Mouse (Mus musculus) hindbrain, postnatal 0 days (tissue): ENCODE measurements around the gene Gm45713. TPM values are rescaled to one million over a fixed set of nuclear protein-coding genes. Genes with fewer than 3 reads are reported as not detected.
A peak's percentile ranks its signal among the peaks of the same experiment; 100 is the strongest.

ENCODE experiments used
- ATAC-seq: fragments of 200-750 bp; cut with Nextera tagmentation; 2 replicates; pipeline ENCODE4 v1.8.0; 2017; ENCODE audit warnings: mild to moderate bottlenecking, moderate TSS enrichment, moderate library complexity
- DNase-seq: peaks from one replicate; pipeline ENCODE4 v3.0.0-alpha.2; 2015; ENCODE audit warnings: low spot score
- H3K27ac ChIP-seq: fragments of 300-500 bp; sonication (generic); 2 replicates; pipeline ENCODE4 v1.5.1; 2014; ENCODE audit warnings: mild to moderate bottlenecking
- H3K27me3 ChIP-seq: fragments of 300-500 bp; sonication (generic); 2 replicates; pipeline ENCODE4 v1.6.1; 2014; ENCODE audit warnings: low read length, mixed read lengths; ENCODE audit not compliant: insufficient read depth
- H3K36me3 ChIP-seq: fragments of 300-500 bp; sonication (generic); 2 replicates; pipeline ENCODE4 v1.6.1; 2014; ENCODE audit warnings: low read length, mixed read lengths; ENCODE audit not compliant: insufficient read depth
- H3K4me1 ChIP-seq: fragments of 300-500 bp; sonication (generic); 2 replicates; pipeline ENCODE4 v1.6.1; 2014; ENCODE audit warnings: antibody characterized with exemption, low read length, mixed read lengths; ENCODE audit not compliant: insufficient read depth
- H3K4me2 ChIP-seq: fragments of 300-500 bp; sonication (generic); 2 replicates; pipeline ENCODE4 v1.6.1; 2014; ENCODE audit warnings: low read depth, mild to moderate bottlenecking, low read length, moderate library complexity, mixed read lengths
- H3K4me3 ChIP-seq: fragments of 300-500 bp; sonication (generic); 2 replicates; pipeline ENCODE4 v1.5.1; 2014; ENCODE audit warnings: low read length
- H3K9ac ChIP-seq: fragments of 300-500 bp; sonication (generic); replicated peaks from 2 replicates; pipeline ENCODE4 v1.6.1; 2014; ENCODE audit warnings: mild to moderate bottlenecking, low read length, moderate library complexity, mixed read lengths
- H3K9me3 ChIP-seq: fragments of 300-500 bp; sonication (generic); 2 replicates; pipeline ENCODE4 v1.6.1; 2016; ENCODE audit warnings: low read length, mixed read lengths
- CTCF ChIP-seq: IDR thresholded peaks from 2 replicates; pipeline ENCODE4 v1.5.1; 2016; ENCODE audit warnings: antibody characterized with exemption, control low read depth, low read depth
- WGBS: fragments of 180-500 bp; shearing (Covaris S2); extraction: QIAGEN DNeasy Blood & Tissue Kit; methylation state at CpG from one replicate; pipeline ENCODE4 v1.1.7; 2014; 5-methylcytosine and 5-hydroxymethylcytosine counted together
- microRNA counts: library from miRNA; unstranded; fragments of <30 nt; microRNA quantifications from one replicate; lab custom pipeline; 2015
- microRNA-seq, 2 experiments: library from miRNA; unstranded; fragments of <30 nt; microRNA quantifications; one replicate each; pipeline ENCODE4; 2016
- polyA plus RNA-seq: library from polyadenylated mRNA; unstranded; fragments of >200 nt; fragmentation: Nextera tagmentation; extraction: Ambion mirVana; gene quantifications from 2 replicates; pipeline ENCODE4 v1.2.1, GENCODE M21; 2015
- total RNA-seq: library from RNA; depleted of rRNA; stranded (reverse); fragments of >200 nt; gene quantifications from 2 replicates; pipeline ENCODE4 v1.2.3, GENCODE M21; 2014; rRNA removed

Gene Gm45713
- total and polyA plus RNA-seq, 2 experiments from 2014 or later: 0.15 TPM; not detected in 1

DNA sequence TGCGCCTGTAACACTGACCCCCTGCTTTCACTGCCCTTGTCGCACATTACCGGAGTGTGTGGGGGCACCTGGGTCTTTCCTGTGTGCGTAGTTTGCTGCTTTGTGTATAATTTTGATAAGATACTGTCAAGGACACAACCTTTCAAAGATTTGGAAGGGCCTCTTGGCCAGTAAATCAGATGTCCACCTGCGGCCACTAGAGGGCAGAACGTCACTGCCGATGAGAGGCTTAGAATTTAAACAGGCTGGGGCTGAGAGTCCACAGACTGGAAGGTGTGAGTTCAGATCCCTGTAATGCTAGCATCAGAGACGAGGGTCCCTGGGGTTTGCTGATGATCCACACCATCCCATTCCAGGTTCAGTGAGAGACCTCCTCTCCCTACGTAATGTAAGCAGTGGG, 57.5 kb downstream of the Gm45713 start:
- Histone ChIP-seq H3K9me3 (no peaks in the 10 kb centered on the region), H3K4me3 (no peak overlapping the region), H3K4me2 (no peak overlapping the region), H3K27me3 (no peaks in the 10 kb centered on the region), H3K9ac (no peak overlapping the region), H3K36me3 (peaks cover 21% of the 10 kb centered on the region), H3K4me1 (no peaks in the 10 kb centered on the region), H3K27ac (no peak overlapping the region)
- DNase-seq: peak; percentile 79
- no peak for ATAC-seq
- WGBS: 39% methylated on average over 9 of the region's 9 CpGs
- TF ChIP-seq CTCF: peak; percentile 83

DNA sequence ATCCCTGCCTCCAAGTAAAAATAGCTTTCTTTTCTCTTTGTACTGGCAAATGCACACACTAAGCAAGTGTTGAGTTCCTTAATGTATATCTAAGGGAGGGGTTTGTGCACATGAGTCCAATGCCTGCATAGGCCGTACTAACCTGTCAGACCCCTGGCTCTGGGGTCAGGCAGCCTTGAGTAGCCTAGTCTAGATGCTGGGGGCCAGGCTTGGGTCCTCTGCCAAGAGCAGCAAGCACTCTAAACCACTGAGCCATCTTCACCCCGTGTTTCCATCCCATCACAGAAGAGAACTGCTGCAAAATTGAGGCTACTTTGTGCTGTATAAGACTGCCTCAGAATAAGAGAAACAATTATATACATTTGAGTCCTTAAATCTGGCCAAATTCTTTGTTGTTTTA, 58.2 kb downstream of the Gm45713 start:
- Histone ChIP-seq H3K4me1 (no peaks in the 10 kb centered on the region), H3K27me3 (no peaks in the 10 kb centered on the region), H3K4me2 (no peak overlapping the region), H3K27ac (no peak overlapping the region), H3K4me3 (no peak overlapping the region), H3K9me3 (no peaks in the 10 kb centered on the region), H3K9ac (no peak overlapping the region), H3K36me3 (peaks cover 22% of the 10 kb centered on the region)
- no peak for TF ChIP-seq CTCF
- 93% methylated on average over 2 of the region's 2 CpGs for WGBS
- DNase-seq (no peak), ATAC-seq (no peak)

DNA sequence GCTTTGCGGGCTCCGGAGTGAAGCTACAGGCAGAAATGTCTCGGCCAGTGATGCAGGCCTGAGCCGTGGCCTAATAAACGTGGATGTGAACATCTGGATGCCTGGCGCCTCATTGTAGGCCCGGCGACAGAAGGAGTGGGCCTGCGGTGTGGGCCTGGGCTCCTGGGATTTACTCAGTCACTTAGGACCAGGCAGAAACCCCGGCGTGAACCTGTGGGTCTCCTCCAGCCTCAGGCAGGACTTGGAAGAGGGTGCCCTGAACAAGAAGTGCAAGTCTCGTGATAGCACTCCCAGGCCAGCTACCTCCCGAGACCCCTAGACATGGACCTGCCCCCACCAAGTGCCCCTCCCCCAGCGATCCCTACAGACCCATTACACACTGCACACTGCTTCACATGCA, 58.7 kb downstream of the Gm45713 start:
- Histone ChIP-seq H3K4me3 (no peak overlapping the region), H3K9me3 (no peaks in the 10 kb centered on the region), H3K27me3 (no peaks in the 10 kb centered on the region), H3K4me2 (no peak overlapping the region), H3K4me1 (no peaks in the 10 kb centered on the region), H3K27ac (no peak overlapping the region), H3K36me3 (peaks cover 22% of the 10 kb centered on the region), H3K9ac (no peak overlapping the region)
- DNase-seq (no peak), ATAC-seq (no peak)
- WGBS: 86% methylated on average over 14 of the region's 14 CpGs
- no peak for TF ChIP-seq CTCF

DNA sequence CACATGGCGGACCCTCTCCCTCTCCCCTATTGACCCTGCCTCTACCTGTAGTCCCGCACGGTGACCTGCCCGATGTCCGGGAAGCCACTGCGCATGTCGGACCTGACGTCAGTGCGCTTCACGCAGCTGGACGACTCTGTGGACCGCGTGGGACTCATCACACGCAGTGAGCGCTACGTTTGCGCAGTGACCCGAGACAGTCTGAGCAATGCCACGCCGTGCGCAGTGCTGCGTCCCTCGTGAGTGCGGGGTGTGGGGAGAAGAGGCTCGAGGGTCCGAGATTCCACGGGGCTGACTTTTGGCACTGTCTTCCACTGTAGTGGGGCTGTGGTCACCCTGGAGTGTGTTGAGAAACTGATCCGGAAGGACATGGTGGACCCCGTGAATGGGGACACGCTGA, 59.5 kb downstream of the Gm45713 start:
- H3K9ac ChIP-seq: no peak overlapping the region
- DNase-seq: no peak
- no peak for TF ChIP-seq CTCF
- no peak overlapping the region for H3K4me2 ChIP-seq
- H3K27me3 ChIP-seq: no peaks in the 10 kb centered on the region
- peaks cover 22% of the 10 kb centered on the region for H3K36me3 ChIP-seq
- H3K9me3 ChIP-seq: no peaks in the 10 kb centered on the region
- 90% methylated on average over 30 of the region's 30 CpGs for WGBS
- H3K27ac ChIP-seq: no peak overlapping the region
- no peak overlapping the region for H3K4me3 ChIP-seq
- ATAC-seq: no peak
- no peaks in the 10 kb centered on the region for H3K4me1 ChIP-seq

MicroRNAs encoded within 50 kb of the gene (microRNA counts, 519-probe panel; counts per million panel counts)
- microRNA mmu-miR-150 (lab: Ali Mortazavi, UCI): 4,253 counts per million, percentile 74 among the panel's probes with 10 or more counts

Small RNAs within 50 kb of the gene (microRNA-seq; reads per million reads assigned to microRNA genes)
- gene Mir150 (219 to 331 reads per million in 2 experiments), gene Mir5121 (10.9 to 14.3 reads per million in 2 experiments), gene Mir7055 (0 reads per million in 2 experiments)

Other genes starting within 250 kb of the Gm45713 start
Only the 30 nearest of the 33 such genes appear.
- 251 and 255 TPM in 2 replicates for gene Ap2a1, start 206.7 kb downstream of the Gm45713 start, total RNA-seq
- 113 and 115 TPM in 2 replicates for gene Ap2a1, start 206.7 kb downstream of the Gm45713 start, polyA plus RNA-seq
- gene Tsks, start 193.0 kb downstream of the Gm45713 start, total RNA-seq: not detected in 2 replicates
- gene Tsks, start 193.0 kb downstream of the Gm45713 start, polyA plus RNA-seq: 0.25 and 0.40 TPM in 2 replicates
- gene Cpt1c, start 161.4 kb downstream of the Gm45713 start, total RNA-seq: 99.4 and 105 TPM in 2 replicates
- gene Cpt1c, start 161.4 kb downstream of the Gm45713 start, polyA plus RNA-seq: 48.7 and 50.7 TPM in 2 replicates
- 215 and 251 TPM in 2 replicates for gene Prmt1, start 149.7 kb downstream of the Gm45713 start, total RNA-seq
- gene Prmt1, start 149.7 kb downstream of the Gm45713 start, polyA plus RNA-seq: 470 and 531 TPM in 2 replicates
- 42.2 and 48.6 TPM in 2 replicates for gene Irf3, start 138.6 kb downstream of the Gm45713 start, total RNA-seq
- 31.5 and 33.7 TPM in 2 replicates for gene Irf3, start 138.6 kb downstream of the Gm45713 start, polyA plus RNA-seq
- 7.2 and 15.0 TPM in 2 replicates for gene Bcl2l12, start 137.5 kb downstream of the Gm45713 start, total RNA-seq
- gene Bcl2l12, start 137.5 kb downstream of the Gm45713 start, polyA plus RNA-seq: 13.0 and 13.6 TPM in 2 replicates
- gene Scaf1, start 119.9 kb downstream of the Gm45713 start, total RNA-seq: 76.7 and 77.7 TPM in 2 replicates
- gene Scaf1, start 119.9 kb downstream of the Gm45713 start, polyA plus RNA-seq: 40.7 and 45.6 TPM in 2 replicates
- gene Rras, start 118.3 kb downstream of the Gm45713 start, total RNA-seq: 8.4 and 18.6 TPM in 2 replicates
- gene Rras, start 118.3 kb downstream of the Gm45713 start, polyA plus RNA-seq: 15.8 and 16.9 TPM in 2 replicates
- 14.0 and 18.1 TPM in 2 replicates for gene Prr12, start 83.3 kb downstream of the Gm45713 start, total RNA-seq
- gene Prr12, start 83.3 kb downstream of the Gm45713 start, polyA plus RNA-seq: 7.5 and 9.2 TPM in 2 replicates
- gene Nosip, start 73.8 kb downstream of the Gm45713 start, total RNA-seq: 72.9 and 83.1 TPM in 2 replicates
- gene Nosip, start 73.8 kb downstream of the Gm45713 start, polyA plus RNA-seq: 64.5 and 67.4 TPM in 2 replicates
- 10.5 and 12.4 TPM in 2 replicates for gene Prrg2, start 73.6 kb downstream of the Gm45713 start, total RNA-seq
- 15.3 and 17.2 TPM in 2 replicates for gene Prrg2, start 73.6 kb downstream of the Gm45713 start, polyA plus RNA-seq
- 42.9 and 45.1 TPM in 2 replicates for gene Rcn3, start 44.0 kb downstream of the Gm45713 start, total RNA-seq
- 39.3 and 42.0 TPM in 2 replicates for gene Rcn3, start 44.0 kb downstream of the Gm45713 start, polyA plus RNA-seq
- 32.9 and 43.6 TPM in 2 replicates for gene Fcgrt, start 32.4 kb downstream of the Gm45713 start, total RNA-seq
- 43.8 and 45.9 TPM in 2 replicates for gene Fcgrt, start 32.4 kb downstream of the Gm45713 start, polyA plus RNA-seq
- gene Rps11, start 11.8 kb downstream of the Gm45713 start, total RNA-seq: 743 and 824 TPM in 2 replicates
- gene Rps11, start 11.8 kb downstream of the Gm45713 start, polyA plus RNA-seq: 768 and 794 TPM in 2 replicates
- 1,377 and 1,807 TPM in 2 replicates for gene Rpl13a, start 7.5 kb downstream of the Gm45713 start, total RNA-seq
- 800 and 828 TPM in 2 replicates for gene Rpl13a, start 7.5 kb downstream of the Gm45713 start, polyA plus RNA-seq
- gene Flt3l, start 201 bp upstream of the Gm45713 start, total RNA-seq: 5.8 and 8.0 TPM in 2 replicates
- gene Flt3l, start 201 bp upstream of the Gm45713 start, polyA plus RNA-seq: 2.1 and 3.0 TPM in 2 replicates
- gene Pih1d1, start 18.1 kb upstream of the Gm45713 start, total RNA-seq: 119 and 124 TPM in 2 replicates
- 79.3 and 80.5 TPM in 2 replicates for gene Pih1d1, start 18.1 kb upstream of the Gm45713 start, polyA plus RNA-seq
- gene Aldh16a1, start 18.4 kb upstream of the Gm45713 start, total RNA-seq: 30.5 and 30.9 TPM in 2 replicates
- gene Aldh16a1, start 18.4 kb upstream of the Gm45713 start, polyA plus RNA-seq: 19.0 and 20.6 TPM in 2 replicates
- 9.8 and 13.5 TPM in 2 replicates for gene Slc17a7, start 27.7 kb upstream of the Gm45713 start, total RNA-seq
- 4.2 and 4.6 TPM in 2 replicates for gene Slc17a7, start 27.7 kb upstream of the Gm45713 start, polyA plus RNA-seq
- 0.36 TPM in 1 of 2 replicates, not detected in the other for gene Gfy, start 43.3 kb upstream of the Gm45713 start, total RNA-seq
- not detected in 2 replicates for gene Gfy, start 43.3 kb upstream of the Gm45713 start, polyA plus RNA-seq
- gene Pth2, start 44.8 kb upstream of the Gm45713 start, total RNA-seq: not detected in 2 replicates
- 1.1 and 2.1 TPM in 2 replicates for gene Pth2, start 44.8 kb upstream of the Gm45713 start, polyA plus RNA-seq
- 0.10 TPM in 1 of 2 replicates, not detected in the other for gene Ccdc155, start 68.7 kb upstream of the Gm45713 start, total RNA-seq
- gene Ccdc155, start 68.7 kb upstream of the Gm45713 start, polyA plus RNA-seq: 0.46 and 0.55 TPM in 2 replicates
- gene Dkkl1, start 75.9 kb upstream of the Gm45713 start, total RNA-seq: 15.7 and 18.3 TPM in 2 replicates
- 24.0 and 25.4 TPM in 2 replicates for gene Dkkl1, start 75.9 kb upstream of the Gm45713 start, polyA plus RNA-seq
- gene Tead2, start 79.5 kb upstream of the Gm45713 start, total RNA-seq: 58.0 and 73.6 TPM in 2 replicates
- gene Tead2, start 79.5 kb upstream of the Gm45713 start, polyA plus RNA-seq: 36.0 and 37.3 TPM in 2 replicates
- 0.40 and 1.0 TPM in 2 replicates for gene Cd37, start 102.9 kb upstream of the Gm45713 start, total RNA-seq
- gene Cd37, start 102.9 kb upstream of the Gm45713 start, polyA plus RNA-seq: 2.2 and 2.4 TPM in 2 replicates
- 1.3 and 1.8 TPM in 2 replicates for gene Slc6a16, start 104.9 kb upstream of the Gm45713 start, total RNA-seq
- 2.0 and 2.1 TPM in 2 replicates for gene Slc6a16, start 104.9 kb upstream of the Gm45713 start, polyA plus RNA-seq
- not detected in 2 replicates for gene Slc6a21, start 141.3 kb upstream of the Gm45713 start, total RNA-seq
- not detected in 2 replicates for gene Slc6a21, start 141.3 kb upstream of the Gm45713 start, polyA plus RNA-seq
- 29.5 and 35.7 TPM in 2 replicates for gene Trpm4, start 197.5 kb upstream of the Gm45713 start, total RNA-seq
- gene Trpm4, start 197.5 kb upstream of the Gm45713 start, polyA plus RNA-seq: 11.2 and 13.0 TPM in 2 replicates
- gene Hrc, start 199.1 kb upstream of the Gm45713 start, total RNA-seq: 0.26 and 0.72 TPM in 2 replicates
- gene Hrc, start 199.1 kb upstream of the Gm45713 start, polyA plus RNA-seq: 0.16 and 0.34 TPM in 2 replicates
- gene Ppfia3, start 230.8 kb upstream of the Gm45713 start, total RNA-seq: 91.9 and 107 TPM in 2 replicates
- gene Ppfia3, start 230.8 kb upstream of the Gm45713 start, polyA plus RNA-seq: 25.5 and 26.7 TPM in 2 replicates